24 mouse cellular contexts compared by ENCODE assay signal in the genomic region with DNA sequence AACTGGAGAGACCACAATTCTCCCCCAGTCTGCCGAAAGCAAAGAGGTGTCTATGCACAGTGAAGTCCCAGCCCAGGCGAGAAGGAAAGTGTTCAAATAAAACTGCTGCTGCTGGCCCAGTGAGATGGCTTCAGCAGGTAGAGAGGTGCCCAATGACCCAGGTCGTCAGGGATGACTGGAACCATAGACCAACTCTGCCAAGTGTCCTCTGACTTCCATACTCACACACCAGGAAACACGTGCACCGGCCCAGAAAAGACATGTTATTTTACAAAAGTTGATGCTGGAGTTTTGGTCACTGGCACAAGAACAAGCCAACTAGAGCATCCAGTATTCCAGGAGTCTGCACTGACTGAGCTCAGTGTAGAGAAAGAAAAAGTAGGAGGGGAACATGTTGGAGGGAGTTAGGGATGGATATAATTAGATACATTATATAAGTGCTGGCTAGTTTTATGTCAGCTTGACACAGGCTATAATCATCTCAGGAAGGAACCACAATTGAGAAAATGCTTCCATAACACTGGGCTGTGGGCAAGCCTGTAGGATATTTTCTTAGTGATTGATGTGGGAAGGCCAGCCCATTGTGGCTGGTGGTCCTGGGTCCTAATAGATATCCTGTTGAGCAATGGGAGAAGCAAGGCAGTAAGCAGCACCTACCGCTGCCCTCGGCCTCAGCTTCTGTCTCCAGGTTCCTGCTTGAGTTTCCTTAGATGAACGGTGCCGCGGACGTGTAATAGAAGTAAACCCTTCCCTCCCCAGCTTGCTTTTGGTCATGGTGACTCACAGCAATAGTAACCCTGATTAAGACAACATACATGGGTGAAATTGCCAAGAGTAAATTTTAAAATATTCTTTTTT. TPM values are rescaled to one million over a fixed set of nuclear protein-coding genes. Genes with fewer than 3 reads are reported as not detected.
DNase-seq lines count a peak whose midpoint lies in the region; ATAC-seq and TF ChIP-seq lines count a peak whose summit lies in the region.
"Had no signal": no experiment of that assay in that cellular context is flagged by ENCODE, and none has a peak within 500 bp of the region (broad histone marks: within the 10 kb centered on the region; RNA-seq: fewer than 3 reads in every experiment).

No protein-coding gene starts in this region.

- no peaks in the 10 kb centered on the region for H3K9me3 ChIP-seq in kidney, embryonic 14.5 days (ENCODE audit: control insufficient read depth, low read length)
- no peaks in the 10 kb centered on the region for H3K9me3 ChIP-seq in liver, embryonic 12.5 days (replicated peaks)
- no peaks in the 10 kb centered on the region for H3K9me3 ChIP-seq in embryonic facial prominence, embryonic 15.5 days (replicated peaks)
- H3K9me3 ChIP-seq: forebrain, embryonic 10.5 days; hindbrain, embryonic 15.5 days; limb, embryonic 12.5 days; liver, embryonic 13.5 days; stomach, embryonic 15.5 days had no signal

- no peak overlapping the region for H3K9ac ChIP-seq in kidney, embryonic 14.5 days (ENCODE audit: low read depth, low read length)
- H3K9ac ChIP-seq in liver, adult 2 months (ENCODE audit: low read depth, low read length), result no peak overlapping the region
- no peak overlapping the region for H3K9ac ChIP-seq in liver, embryonic 12.5 days
- no peak overlapping the region for H3K9ac ChIP-seq in embryonic facial prominence, embryonic 15.5 days
- H3K9ac ChIP-seq: hindbrain, embryonic 15.5 days; limb, embryonic 12.5 days; liver, embryonic 13.5 days; stomach, embryonic 15.5 days had no signal

- H3K79me2 ChIP-seq in liver, adult 2 months (ENCODE audit: control insufficient read depth, insufficient read depth, low read length), result no peaks in the 10 kb centered on the region

- DNase-seq in kidney, adult 18-20 months, result peak; percentile 33
- peak; percentile 48 for DNase-seq in liver, adult 2 months (ENCODE audit: extremely low read depth, low read depth, low spot score)
- DNase-seq: adrenal gland, adult 8-10 months; cerebellum, adult 18-20 months; cerebellum, postnatal 14 days; embryo, embryonic 11 days; heart, postnatal 4 days; liver, embryonic 13.5 days; lung, adult 2 months; lung, postnatal 14 days; midbrain, embryonic 14.5 days; thymus, adult 18-20 months; thymus, postnatal 4 days had no signal

- no peaks in the 10 kb centered on the region for H3K4me1 ChIP-seq in kidney, embryonic 14.5 days (ENCODE audit: control insufficient read depth, insufficient read depth, low read length)
- H3K4me1 ChIP-seq in liver, adult 2 months (ENCODE audit: control insufficient read depth, insufficient read depth, low read length), result no peaks in the 10 kb centered on the region
- H3K4me1 ChIP-seq in liver, embryonic 12.5 days, result peaks cover under 1% of the 10 kb centered on the region; the same call in 1 of the 2 replicates
- peaks cover under 1% of the 10 kb centered on the region; the same call in 1 of the 2 replicates for H3K4me1 ChIP-seq in embryonic facial prominence, embryonic 15.5 days
- H3K4me1 ChIP-seq: limb, embryonic 12.5 days had no signal

- no peak overlapping the region for H3K4me2 ChIP-seq in kidney, embryonic 14.5 days (replicated peaks; ENCODE audit: low read depth, low read length)
- no peak overlapping the region for H3K4me2 ChIP-seq in liver, embryonic 12.5 days
- no peak overlapping the region for H3K4me2 ChIP-seq in embryonic facial prominence, embryonic 15.5 days (replicated peaks)
- H3K4me2 ChIP-seq: hindbrain, embryonic 15.5 days; limb, embryonic 12.5 days; liver, embryonic 13.5 days; stomach, embryonic 15.5 days had no signal

- TF ChIP-seq CTCF in liver, adult 2 months (IDR thresholded peaks at IDR 0.05; ENCODE audit: low read depth, low read length), result no peak

- peaks cover 28% of the 10 kb centered on the region for H3K36me3 ChIP-seq in kidney, embryonic 14.5 days (ENCODE audit: control insufficient read depth, insufficient read depth, low read length)
- H3K36me3 ChIP-seq in liver, adult 2 months (ENCODE audit: control insufficient read depth, insufficient read depth, low read length), result no peaks in the 10 kb centered on the region
- peaks cover 33% of the 10 kb centered on the region for H3K36me3 ChIP-seq in liver, embryonic 12.5 days
- H3K36me3 ChIP-seq in embryonic facial prominence, embryonic 15.5 days, result peaks cover 28% of the 10 kb centered on the region

- TF ChIP-seq POLR2A in liver, adult 2 months (IDR thresholded peaks at IDR 0.05; ENCODE audit: extremely low read depth, insufficient read depth, low read length), result no peak

- 78% methylated on average over 11 of the region's 11 CpGs for WGBS in kidney, embryonic 14.5 days
- WGBS in liver, adult 2 months, result 73% methylated on average over 11 of the region's 11 CpGs
- WGBS in liver, embryonic 12.5 days (ENCODE audit: insufficient replicate concordance), result 55% methylated on average over 11 of the region's 11 CpGs
- WGBS in embryonic facial prominence, embryonic 15.5 days, result 73% methylated on average over 11 of the region's 11 CpGs

- H3K27ac ChIP-seq in kidney, embryonic 14.5 days (ENCODE audit: low read depth, low read length), result no peak overlapping the region
- no peak overlapping the region for H3K27ac ChIP-seq in liver, adult 2 months (replicated peaks; ENCODE audit: insufficient read depth, low read depth, low read length)
- H3K27ac ChIP-seq in liver, embryonic 12.5 days, result no peak overlapping the region
- no peak overlapping the region for H3K27ac ChIP-seq in embryonic facial prominence, embryonic 15.5 days (replicated peaks)
- H3K27ac ChIP-seq: forebrain, embryonic 10.5 days; hindbrain, embryonic 15.5 days; limb, embryonic 12.5 days; liver, embryonic 13.5 days; stomach, embryonic 15.5 days had no signal

- no peak overlapping the region for H3K4me3 ChIP-seq in kidney, embryonic 14.5 days (ENCODE audit: low read length)
- no peak overlapping the region for H3K4me3 ChIP-seq in liver, adult 2 months (ENCODE audit: insufficient read depth, low read depth, low read length)
- H3K4me3 ChIP-seq in liver, embryonic 12.5 days, result no peak overlapping the region
- no peak overlapping the region for H3K4me3 ChIP-seq in embryonic facial prominence, embryonic 15.5 days (replicated peaks)
- H3K4me3 ChIP-seq: forebrain, embryonic 10.5 days; hindbrain, embryonic 15.5 days; limb, embryonic 12.5 days; liver, embryonic 13.5 days; stomach, embryonic 15.5 days had no signal

- ATAC-seq in kidney, embryonic 14.5 days (ENCODE audit: low FRiP score, low TSS enrichment), result no peak
- no peak for ATAC-seq in liver, embryonic 12.5 days
- ATAC-seq in embryonic facial prominence, embryonic 15.5 days (ENCODE audit: insufficient number of reproducible peaks, low FRiP score, low TSS enrichment, low read depth), result peak; percentile 53; the same call in 1 of the 2 replicates
- peak; percentile 28; the same call in 1 of the 2 replicates for ATAC-seq in megakaryocyte, adult 5-6 weeks (ENCODE audit: poor library complexity, severe bottlenecking)
- no peak for ATAC-seq in erythroid progenitor cell, adult 5-6 weeks (replicated peaks; ENCODE audit: low FRiP score, poor library complexity, severe bottlenecking)
- ATAC-seq in activated CD4-positive, CD25-positive, alpha-beta regulatory T cell, adult 4 months, result no peak
- ATAC-seq: forebrain, embryonic 16.5 days had no signal

- H3K27me3 ChIP-seq in kidney, embryonic 14.5 days (ENCODE audit: control insufficient read depth, insufficient read depth, low read length), result no peaks in the 10 kb centered on the region
- no peaks in the 10 kb centered on the region for H3K27me3 ChIP-seq in liver, adult 2 months (ENCODE audit: control insufficient read depth, insufficient read depth, low read length)
- H3K27me3 ChIP-seq in liver, embryonic 12.5 days (replicated peaks), result no peaks in the 10 kb centered on the region; the same call in none of the 2 replicates
- H3K27me3 ChIP-seq in embryonic facial prominence, embryonic 15.5 days, result no peaks in the 10 kb centered on the region
- H3K27me3 ChIP-seq: limb, embryonic 12.5 days; stomach, embryonic 15.5 days had no signal

RNA-seq across cellular contexts. Expression of a gene that starts 5.5 kb away (rescaled TPM):
- polyA plus RNA-seq in kidney, embryonic 14.5 days (2014; fragmentation: Nextera tagmentation; extraction: Ambion mirVana), result 2.8 and 5.6 TPM in 2 replicates
- 18.3 and 26.0 TPM in 2 replicates for total RNA-seq in liver, adult 2 months (2014; rRNA removed)
- 13.5 and 15.8 TPM in 2 replicates for polyA plus RNA-seq in liver, adult 2 months (2012; rRNA removed)
- 7.7 and 8.0 TPM in 2 replicates for polyA plus RNA-seq in liver, embryonic 12.5 days (2016; fragmentation: Nextera tagmentation; extraction: Ambion mirVana)
- 4.5 TPM in 2 replicates for polyA plus RNA-seq in embryonic facial prominence, embryonic 15.5 days (2015; fragmentation: Nextera tagmentation; extraction: Ambion mirVana)
- total RNA-seq in megakaryocyte, adult 5-6 weeks (2015), result 13.0 and 13.9 TPM in 2 replicates
- 11.5 and 18.7 TPM in 2 replicates for total RNA-seq in megakaryocyte, adult 5-6 weeks (2017)
- total RNA-seq in erythroid progenitor cell, adult 5-6 weeks (2015; ENCODE audit: low replicate concordance), result 7.1 and 11.9 TPM in 2 replicates
- 16.3 and 19.1 TPM in 2 replicates for total RNA-seq in erythroid progenitor cell, adult 5-6 weeks (2017; ENCODE audit: low replicate concordance)
- polyA plus RNA-seq in activated CD4-positive, CD25-positive, alpha-beta regulatory T cell, adult 4 months (2017; shearing (Covaris generic)), result 1 to 10 TPM; 2.9 TPM

RNA-seq across cellular contexts. Expression of a gene that starts 7.5 kb away (rescaled TPM):
- polyA plus RNA-seq in kidney, embryonic 14.5 days (2014; fragmentation: Nextera tagmentation; extraction: Ambion mirVana), result 9.1 and 10.1 TPM in 2 replicates
- 1.5 and 1.8 TPM in 2 replicates for total RNA-seq in liver, adult 2 months (2014; rRNA removed)
- polyA plus RNA-seq in liver, adult 2 months (2012; rRNA removed), result 3.0 and 3.1 TPM in 2 replicates
- polyA plus RNA-seq in liver, embryonic 12.5 days (2016; fragmentation: Nextera tagmentation; extraction: Ambion mirVana), result 5.0 and 6.3 TPM in 2 replicates
- 7.2 and 8.3 TPM in 2 replicates for polyA plus RNA-seq in embryonic facial prominence, embryonic 15.5 days (2015; fragmentation: Nextera tagmentation; extraction: Ambion mirVana)
- 2.1 and 4.5 TPM in 2 replicates for total RNA-seq in megakaryocyte, adult 5-6 weeks (2015)
- total RNA-seq in megakaryocyte, adult 5-6 weeks (2017), result 1.5 and 2.0 TPM in 2 replicates
- 0.72 and 2.5 TPM in 2 replicates for total RNA-seq in erythroid progenitor cell, adult 5-6 weeks (2015; ENCODE audit: low replicate concordance)
- total RNA-seq in erythroid progenitor cell, adult 5-6 weeks (2017; ENCODE audit: low replicate concordance), result 0.51 TPM in 1 of 2 replicates, not detected in the other
- polyA plus RNA-seq in activated CD4-positive, CD25-positive, alpha-beta regulatory T cell, adult 4 months (2017; shearing (Covaris generic)), result 1 to 10 TPM in 1 of 2 experiments, under 1 TPM in 1; 0.41 to 1.0 TPM

Comparison
In these comparisons a context has a peak if more than half of its experiments do, and no peak if none do; other contexts are left out.
1. ATAC-seq: peak in embryonic facial prominence, embryonic 15.5 days (single experiment) and megakaryocyte, adult 5-6 weeks (single experiment); none in kidney, embryonic 14.5 days (single experiment), liver, embryonic 12.5 days (single experiment), erythroid progenitor cell, adult 5-6 weeks (single experiment) and activated CD4-positive, CD25-positive, alpha-beta regulatory T cell, adult 4 months (single experiment).